Mouse (Mus musculus) spleen, adult 18-20 months (tissue): ENCODE measurements around the gene Ankrd52.
"Not testable (repeated sequence)": the region's sequence is repeated elsewhere in the genome, so short reads cannot be mapped to it uniquely, and the experiment has no call there.

Experiments
- DNase-seq, 2 experiments: peaks; one replicate each; pipeline ENCODE4 v3.0.0; 2022; ENCODE audit warnings: mixed read lengths in 2 of 2

Gene Ankrd52

DNA sequence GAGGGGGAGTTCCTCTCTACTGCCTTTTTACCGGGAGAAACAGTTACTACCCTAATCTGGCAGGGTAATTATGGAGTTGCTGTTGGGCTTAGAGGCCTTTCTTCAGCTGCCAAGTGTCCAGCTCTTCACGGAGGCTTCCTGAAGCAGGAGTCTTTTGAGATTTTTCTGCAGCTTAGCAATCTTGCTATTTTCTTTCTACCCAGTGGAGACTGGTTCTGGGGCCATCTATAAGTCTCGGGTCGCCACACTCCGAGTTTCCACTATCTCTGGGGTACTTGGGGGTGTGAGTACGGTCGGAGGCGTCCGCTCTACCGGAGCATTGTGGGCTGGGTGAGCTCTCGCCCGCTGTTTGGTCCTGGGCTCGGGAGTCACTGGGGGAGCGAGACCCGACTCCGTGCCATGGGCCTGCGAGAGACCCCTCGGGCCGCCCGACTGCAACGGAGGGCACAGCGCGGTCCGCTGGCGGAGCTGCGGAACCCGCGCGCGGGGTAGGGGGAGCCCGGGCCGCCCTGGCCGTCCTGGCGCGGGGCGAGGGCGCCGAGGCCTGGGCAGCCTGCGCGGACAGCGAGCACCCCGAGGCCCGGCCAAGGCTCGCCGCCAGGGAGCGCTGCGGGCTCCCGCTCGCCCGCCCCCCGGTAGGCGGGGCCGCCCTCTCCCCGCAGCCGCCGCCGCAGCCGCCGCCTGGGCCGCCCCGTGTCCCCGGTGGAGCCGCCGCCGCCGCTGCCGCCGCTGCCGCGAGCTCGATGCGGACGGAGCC lies at the start of gene Ankrd52:
Gene Ankrd52, plus strand, starts transcription at position 661 of the 757 bp plus-strand sequence.
- DNase-seq: peak; percentile 78 to 92

DNA sequence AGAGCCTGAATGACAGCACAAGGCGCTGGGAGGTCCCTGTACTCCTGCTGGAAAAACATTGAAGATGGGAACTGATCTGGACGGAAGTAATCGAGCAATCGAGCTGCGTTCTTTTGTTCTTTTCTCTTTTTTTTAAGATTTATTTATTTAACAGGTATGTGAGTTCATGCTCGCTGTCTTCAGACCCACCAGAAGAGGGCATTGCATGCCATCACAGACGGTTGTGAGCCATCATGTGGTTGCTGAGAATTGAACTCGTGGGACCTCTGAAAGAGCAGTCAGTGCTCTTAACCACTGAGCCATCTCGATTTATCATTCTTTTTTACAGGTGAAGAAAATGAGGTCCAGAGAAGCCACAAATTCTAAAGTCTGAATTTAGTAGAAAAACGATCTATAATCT lies 49.3 kb upstream of the Ankrd52 start:
- no peak for DNase-seq

DNA sequence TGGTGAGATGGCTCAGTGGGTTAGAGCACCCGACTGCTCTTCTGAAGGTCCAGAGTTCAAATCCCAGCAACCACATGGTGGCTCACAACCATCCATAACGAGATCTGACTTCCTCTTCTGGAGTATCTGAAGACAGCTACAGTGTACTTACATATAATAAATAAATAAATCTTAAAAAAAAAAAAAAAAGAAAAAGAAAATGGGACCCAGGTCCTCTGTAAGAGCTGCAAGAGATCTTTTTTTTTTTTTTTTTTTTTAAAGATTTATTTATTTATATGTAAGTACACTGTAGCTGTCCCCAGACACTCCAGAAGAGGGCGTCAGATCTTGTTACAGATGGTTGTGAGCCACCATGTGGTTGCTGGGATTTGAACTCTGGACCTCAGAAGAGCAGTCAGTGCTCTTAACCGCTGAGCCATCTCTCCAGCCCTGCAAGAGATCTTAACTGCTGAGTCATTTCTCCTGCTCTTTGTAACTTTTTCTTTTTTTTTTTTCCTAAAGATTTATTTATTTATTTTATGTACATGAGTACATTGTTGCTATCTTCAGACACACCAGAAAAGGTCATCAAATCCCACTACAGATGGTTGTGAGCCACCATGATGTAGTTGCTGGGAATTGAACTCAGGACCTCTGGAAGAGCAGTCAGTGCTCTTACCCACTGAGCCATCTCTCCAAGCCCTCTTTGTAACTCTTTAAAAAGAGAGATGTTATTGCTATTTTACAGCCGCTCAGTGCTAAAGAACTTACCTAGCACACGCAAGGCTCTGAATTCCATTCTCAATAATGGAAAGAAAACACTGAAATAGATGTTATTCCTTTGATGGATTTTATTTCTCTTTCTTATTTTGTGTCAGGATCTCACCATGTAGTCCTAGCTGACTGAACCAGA lies 44.3 kb upstream of the Ankrd52 start:
- DNase-seq: not testable (repeated sequence)

DNA sequence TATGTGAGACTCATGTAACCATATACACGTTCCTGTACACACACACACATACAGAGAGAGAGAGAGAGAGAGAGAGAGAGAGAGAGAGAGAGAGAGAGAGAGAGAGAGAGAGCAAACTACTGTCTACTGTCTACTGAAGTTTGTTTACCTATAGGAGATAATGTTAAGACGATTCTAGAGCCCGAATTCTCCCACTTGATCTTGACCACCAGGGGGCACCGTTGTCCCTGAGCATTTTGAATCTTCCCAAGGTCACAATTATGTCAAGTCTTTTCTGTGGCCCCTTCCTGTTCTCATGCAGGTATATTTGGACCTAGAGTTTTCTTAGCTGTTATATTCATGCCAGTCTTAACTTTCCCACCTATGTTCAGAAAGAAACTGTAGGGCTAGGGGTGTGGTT lies 41.3 kb upstream of the Ankrd52 start:
- DNase-seq: peak; percentile 61 to 86

DNA sequence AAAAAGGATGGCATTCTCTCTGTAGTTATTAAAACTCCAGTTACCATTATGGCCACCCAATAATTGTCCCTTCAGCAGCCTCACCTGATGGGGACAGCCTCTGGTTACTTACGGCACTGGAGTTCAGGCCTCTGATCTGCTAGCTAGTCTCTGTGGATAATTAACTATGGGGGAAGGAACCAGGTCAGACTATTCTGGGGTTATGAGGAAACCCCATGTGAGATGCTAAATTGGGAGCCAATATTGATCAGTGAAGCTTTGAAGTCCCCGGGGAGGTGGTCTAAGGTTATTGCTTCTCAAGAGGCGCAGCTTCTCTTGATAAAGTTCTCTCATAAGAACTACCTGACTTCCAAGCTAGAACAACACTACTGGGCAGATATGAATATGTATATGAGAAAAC lies 40.7 kb upstream of the Ankrd52 start:
- no peak for DNase-seq

DNA sequence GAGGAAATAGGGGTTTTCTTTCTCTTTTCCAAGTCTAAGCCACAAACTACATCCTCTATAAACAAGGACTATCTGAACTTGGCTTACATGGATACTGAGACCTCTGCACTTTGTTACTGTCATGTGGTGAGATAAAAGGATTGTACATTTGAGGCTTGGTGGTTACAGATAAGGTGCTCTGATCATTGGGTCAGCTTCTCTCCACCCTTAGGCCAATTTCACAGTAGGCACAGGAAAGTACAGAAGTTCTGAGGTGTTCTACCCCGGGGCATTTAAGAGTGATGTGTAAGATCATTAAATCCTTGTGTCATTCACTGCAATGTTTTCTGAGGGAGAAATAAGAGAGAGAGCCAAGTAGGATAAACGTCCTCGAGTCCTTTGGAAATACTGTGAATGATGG lies 40.3 kb upstream of the Ankrd52 start:
- DNase-seq: no peak

DNA sequence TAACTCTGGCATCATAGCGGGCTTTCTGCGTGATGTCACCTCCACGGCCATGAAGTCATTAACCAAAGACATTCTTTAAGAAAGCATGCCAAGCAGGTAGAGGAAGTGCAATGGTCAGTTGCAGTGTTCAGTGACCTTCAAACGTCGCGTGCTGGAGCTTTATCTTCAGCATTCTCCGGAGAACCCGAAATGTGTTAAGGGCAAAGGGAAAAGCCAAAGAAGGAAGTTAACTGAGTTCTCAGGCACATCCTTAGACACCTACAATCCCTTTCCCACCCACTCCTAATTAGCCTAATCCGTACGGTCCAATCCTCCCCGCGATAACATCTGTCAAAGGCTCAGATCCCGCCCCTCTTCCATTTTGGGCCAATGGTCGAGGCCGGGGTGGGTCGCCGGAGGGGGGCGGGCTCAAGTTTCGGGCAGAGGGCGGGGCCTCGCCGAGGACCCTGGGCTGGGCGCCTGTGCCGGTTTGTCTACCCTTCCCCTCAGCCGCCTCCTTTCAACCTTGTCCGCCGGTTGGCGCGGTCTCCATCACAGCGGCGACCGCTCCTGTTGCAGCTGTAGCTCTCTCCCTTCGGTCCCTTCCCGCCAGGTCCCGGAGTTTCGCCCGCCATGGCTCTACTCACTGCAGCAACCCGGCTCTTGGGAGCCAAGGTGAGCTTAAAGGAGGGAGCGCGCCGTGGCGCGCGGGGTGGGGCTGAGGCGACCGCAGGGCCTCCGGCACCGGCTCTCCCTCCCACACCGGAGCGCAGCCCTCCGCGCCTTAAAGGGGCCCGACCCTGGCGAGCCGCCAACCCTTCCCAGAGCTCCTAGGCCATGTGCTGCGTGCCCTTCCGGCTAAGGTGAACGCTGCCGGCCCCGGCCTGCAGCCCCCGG lies 39.4 kb upstream of the Ankrd52 start, which contains the start of gene Cs:
Gene Cs, plus strand, starts transcription at position 429 of the 876 bp plus-strand sequence.
- peak; percentile 94 to 96 for DNase-seq

DNA sequence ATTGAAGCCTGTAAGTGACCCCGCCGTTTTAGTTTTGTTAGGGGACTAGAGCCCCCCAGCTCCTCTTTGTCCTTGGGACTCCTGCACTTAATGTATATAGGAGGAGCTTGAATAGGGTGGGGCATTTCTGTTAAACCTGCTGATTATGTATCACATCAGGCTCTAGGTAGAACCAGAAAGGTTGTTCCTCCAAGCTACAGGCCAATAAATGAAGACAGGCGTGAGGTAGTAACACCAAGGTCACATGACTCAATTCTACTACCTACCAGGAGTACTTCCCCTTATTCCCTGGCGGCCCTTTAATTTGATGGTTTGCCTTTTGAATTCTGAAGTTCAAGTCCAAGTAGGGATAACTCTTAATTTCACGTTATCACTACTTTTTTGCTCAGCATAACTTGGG lies 38.5 kb upstream of the Ankrd52 start:
- no peak for DNase-seq

DNA sequence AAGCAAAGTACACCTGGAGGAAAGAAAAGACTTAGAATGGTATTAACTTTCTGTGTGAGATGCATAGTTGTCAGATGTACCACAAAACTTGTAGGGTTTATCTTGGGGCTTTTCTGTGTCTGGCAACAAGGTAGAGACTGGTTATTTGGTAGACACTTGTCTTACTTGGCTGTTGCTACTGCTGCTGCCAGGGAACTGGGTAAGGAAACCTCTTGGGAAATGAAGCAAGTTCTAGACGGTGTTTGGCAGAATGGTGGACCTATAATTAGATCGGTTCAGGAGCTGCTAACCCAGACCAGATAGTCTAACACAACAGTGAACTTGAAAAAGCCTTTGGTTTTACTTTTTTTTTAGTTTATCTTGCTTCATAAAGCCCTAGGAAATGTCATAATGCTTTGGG lies 38.0 kb upstream of the Ankrd52 start:
- DNase-seq: no peak

DNA sequence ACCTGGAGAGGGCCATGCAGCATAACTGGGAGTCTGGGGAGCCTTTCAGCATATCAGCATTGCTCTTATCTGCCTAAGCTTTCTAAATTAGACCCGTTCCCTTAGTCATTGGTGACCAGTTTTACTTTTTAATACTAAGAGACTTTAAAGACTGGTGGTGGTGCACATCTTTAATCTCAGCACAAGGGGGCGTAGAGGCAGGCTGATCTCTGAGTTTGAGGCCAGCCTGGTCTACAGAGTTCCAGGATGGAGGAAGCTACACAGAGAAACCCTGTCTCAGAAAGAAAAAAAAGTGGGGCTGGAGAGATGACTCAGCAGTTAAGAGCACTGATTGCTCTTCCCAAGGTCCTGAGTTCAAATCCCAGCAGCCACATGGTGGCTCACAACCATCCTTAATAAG lies 36.7 kb upstream of the Ankrd52 start:
- no peak for DNase-seq

DNA sequence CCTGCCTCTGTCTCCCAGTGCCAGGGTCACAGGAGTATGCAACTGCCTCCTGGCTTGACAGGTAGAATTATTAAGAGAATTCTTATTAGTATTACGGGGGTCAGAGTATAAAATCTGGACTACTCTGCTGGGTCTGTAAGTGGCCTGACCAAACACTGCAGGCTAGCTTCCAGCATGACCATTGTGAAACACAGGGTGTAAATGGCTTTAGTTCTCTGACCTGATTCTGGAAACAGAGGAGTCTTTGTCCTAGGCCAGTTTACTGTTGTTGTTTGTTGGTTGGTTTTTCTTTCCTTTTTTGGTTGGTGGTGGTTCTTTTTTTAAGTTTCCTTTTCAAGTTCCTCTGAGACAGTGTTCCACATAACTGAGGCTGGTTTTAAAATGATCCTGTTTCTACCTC lies 33.5 kb upstream of the Ankrd52 start:
- no peak for DNase-seq

DNA sequence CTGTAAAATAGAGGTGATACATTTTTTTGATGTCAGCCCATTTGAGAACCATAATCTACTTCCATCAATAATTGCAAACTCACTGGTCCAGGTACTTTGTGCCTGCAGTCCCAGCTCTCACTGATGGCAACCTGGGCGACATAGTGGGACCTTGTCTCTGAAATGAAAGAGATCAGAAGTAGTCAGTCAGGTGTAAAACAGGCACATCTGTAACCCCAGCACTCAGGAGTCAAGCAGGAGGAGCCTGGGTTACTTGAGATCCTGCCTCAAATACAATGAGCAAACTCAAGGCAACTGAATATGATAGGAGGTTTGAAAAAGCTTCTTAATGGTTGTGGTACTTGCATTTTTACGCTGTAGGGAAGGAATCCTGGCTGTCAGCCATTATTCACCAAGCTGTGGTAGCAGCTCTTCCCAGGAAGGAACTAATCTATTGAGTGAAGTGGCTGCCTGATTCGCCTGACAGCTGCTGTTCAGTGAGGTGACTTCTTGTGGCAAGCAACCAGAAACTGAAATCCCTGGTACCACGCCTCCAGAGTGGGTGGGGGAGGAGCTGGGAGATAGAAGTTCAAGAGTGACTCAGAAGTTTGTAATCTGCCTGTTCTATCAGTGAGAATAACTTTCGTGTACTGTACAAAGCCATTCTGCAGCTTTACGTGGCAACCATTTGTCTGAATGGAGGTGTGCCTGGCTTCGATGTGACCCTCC lies 32.2 kb upstream of the Ankrd52 start:
- DNase-seq: peak; percentile 37 to 65

DNA sequence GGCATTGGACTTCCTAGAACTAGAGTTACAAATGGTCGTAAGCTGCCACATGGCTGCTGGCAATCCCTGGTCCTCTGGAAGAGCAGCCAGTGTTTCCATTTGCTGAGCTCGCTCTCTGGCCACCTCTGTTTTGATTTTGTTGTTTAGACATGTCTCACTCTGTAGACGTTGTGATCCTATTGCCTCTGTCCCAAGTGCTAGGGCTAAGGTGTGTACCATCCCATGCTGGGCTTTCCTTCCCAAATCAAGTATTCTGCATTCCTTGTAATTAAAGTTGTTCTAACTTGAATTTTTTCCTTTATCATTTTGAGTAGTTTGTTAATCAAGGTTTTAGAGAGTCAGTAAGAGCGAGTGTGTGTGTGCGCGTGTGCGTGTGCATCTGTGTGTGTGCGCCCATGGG lies 29.4 kb upstream of the Ankrd52 start:
- DNase-seq: no peak

DNA sequence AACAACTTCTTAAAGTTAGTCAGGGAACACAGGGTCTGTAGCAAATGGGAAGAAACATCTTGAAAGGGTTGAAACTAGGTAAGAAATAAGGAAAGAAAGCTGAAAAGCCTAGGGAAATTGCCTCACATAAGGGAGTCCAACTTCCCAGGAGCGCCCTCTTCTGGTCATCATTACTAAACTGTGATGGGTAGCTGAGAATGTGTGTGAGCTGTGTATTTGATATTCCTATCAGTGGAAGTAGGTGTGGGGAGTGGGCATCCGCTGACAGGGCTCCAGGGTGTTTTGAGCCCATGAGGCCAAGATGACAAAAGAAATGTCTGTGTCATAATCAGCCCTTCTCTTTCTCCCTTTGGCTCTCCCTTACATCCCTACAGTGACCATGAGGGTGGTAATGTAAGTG lies 18.1 kb upstream of the Ankrd52 start:
- DNase-seq: peak in 1 of 2 experiments; percentile 49

DNA sequence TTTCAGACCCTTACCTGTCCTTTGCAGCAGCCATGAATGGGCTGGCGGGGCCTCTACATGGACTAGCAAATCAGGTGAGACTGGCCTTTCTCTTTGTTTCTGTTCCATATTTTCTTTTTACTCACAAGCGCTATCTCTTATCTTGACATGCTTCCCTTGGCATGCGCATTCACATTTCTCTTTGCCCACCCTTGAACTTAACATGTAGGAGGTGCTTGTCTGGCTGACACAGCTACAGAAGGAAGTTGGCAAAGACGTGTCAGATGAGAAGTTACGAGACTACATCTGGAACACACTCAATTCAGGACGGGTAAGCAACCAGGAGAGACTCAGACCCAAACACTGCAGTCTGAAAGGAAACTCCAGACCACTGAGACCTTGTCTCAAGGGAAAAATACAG lies 17.7 kb upstream of the Ankrd52 start:
- DNase-seq: no peak

DNA sequence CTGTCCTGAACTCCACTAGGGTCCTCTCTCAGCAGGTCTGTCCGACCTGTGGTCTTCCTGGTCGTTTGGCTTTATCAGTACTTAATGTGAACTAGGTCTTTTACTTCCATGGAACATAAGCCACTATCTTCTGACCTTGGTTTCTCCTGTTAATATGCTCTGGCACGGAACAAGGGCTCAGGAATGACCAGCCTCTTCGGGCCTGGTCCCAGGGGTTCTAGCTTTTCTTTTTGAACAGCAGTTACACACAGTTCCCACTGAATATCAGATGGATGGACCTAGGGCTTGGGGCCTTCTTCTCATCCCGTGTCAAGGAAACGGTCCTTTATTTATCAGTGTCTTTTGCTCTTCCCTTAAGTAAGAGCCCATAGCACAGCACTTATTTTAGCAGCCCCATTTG lies 15.1 kb upstream of the Ankrd52 start:
- no peak for DNase-seq

DNA sequence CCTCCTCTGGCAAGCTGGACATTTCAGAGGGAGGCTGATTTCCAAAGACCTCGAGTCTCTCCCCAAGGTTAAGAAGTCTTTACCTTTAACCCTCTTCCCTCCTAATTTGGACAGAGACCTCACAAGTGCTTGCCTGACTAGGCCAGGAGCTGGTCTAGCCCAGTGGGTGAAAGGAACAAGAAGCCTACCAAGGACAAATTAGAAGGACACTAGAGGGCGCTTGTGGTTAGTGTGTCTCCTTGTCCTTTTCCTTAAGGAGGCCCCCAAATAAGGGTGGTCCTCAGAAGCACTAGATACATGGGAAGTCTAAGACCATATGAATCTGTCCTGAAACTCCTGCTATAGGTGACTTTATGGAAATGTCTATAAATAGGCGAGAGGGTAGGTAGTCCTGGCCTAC lies 14.3 kb upstream of the Ankrd52 start:
- no peak for DNase-seq

DNA sequence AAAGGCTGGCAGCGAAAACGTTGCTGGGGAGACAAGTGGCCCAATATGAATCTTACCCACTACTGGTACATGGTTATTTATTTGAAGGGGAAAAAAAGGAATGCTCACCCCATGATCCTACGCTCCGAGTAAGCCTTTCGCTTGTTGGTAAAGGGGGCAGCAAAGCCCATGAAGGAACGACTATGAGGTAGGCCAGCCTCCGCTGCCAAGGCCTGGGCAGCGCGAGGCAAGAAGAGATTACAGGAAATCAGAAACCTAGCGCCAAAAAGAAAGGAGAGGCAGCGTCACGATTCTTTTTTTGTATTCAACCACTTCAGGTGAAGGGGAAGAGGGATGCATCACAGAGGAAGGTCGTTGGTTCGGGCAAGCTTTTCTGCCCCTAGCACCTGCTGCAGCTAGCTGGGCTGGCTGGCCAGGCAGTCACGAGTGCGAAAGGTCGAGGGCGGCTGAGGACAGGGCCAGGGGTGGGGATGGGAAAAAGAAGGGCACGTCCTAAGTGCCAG lies 9.0 kb upstream of the Ankrd52 start:
- DNase-seq: no peak

DNA sequence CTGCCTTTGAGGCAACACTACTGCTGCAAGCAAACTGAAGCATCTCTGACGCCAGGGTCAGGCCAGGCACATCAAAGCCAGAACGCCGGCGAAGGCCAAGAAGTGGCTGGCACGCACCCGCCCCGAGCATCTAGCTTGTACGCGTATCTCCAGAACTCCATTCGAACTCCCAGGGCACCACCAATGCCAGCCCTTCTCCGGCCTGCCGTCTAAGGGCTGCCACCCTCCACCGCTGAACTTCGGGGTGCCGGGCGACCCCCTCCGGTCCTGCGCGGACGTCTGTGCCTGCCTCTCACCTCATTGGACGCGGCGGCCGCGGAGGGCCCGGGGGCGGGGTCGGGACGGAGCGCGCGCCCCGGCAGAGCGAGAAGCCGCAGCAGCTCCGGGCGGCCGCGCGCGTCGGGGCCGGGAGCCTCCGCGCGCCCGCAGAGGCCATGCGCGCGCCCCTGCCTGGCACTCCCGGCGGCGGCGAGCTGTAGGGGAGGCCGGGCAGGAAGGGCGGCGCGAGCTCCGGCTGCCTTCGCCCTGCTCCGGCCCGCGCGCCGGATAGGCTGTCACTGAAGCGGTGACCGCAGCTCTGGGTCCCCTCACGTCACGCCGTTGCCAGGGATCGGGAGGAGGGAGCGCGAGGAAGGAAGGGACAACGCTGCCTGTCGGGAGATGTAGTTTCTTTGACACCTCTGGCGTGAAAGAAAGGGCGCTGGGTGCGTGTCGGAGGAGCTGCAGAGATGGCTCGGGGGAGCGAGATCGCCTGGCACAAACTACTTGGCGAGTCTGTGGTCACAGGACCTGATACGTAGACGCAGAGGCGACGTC lies 8.3 kb upstream of the Ankrd52 start, which contains the start of gene Coq10a:
Gene Coq10a, minus strand, starts transcription at position 596 of the 816 bp plus-strand sequence.
- peak; percentile 85 to 88 for DNase-seq

DNA sequence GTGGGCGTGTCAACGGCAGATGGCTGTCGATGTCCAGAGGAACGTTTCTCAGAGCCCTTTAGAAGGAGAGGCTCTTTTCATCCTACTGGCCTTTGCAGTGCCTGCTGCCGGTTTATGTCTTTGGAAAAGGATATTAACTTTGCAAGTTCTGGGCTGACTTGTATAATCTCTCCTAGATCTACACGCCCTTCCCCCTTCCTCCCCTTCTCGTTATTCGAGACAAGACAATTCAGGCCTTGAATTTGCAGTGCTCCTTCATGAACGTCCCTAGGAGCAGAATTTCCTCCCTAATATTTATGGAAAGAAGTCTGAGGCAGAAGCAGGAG lies 7.7 kb upstream of the Ankrd52 start:
- DNase-seq: no peak

DNA sequence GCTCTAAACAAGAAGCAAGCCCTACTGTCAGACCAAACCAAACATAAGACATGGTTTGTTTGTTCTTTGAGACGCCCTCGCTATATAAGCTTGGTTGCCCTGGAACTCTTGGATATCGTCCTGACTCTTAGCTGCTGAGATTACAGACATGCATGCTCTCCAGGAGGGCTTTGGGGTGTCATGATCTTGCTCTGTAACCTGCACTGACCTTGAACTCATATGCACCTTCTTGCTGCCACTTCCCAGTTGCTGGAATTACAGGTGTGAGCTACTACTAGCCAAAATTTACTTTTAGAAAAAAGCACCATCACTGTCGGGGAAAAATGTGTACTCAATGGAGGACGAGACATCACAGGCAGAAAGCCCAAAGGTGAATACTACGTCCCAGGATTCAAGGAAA lies 7.3 kb upstream of the Ankrd52 start:
- DNase-seq: no peak
